Mouse (Mus musculus) heart, postnatal 25 days (tissue): ENCODE measurements around the gene Nemp1. TPM values are rescaled to one million over a fixed set of nuclear protein-coding genes. Genes with fewer than 3 reads are reported as not detected.

Experiments
- DNase-seq: peaks from one replicate; pipeline ENCODE4 v3.0.0; 2022; ENCODE audit warnings: low spot score
- intact Hi-C: fragments of 180-260 bp; cut with DNase I; formaldehyde crosslinking; loops from one replicate; pipeline ENCODE4 v1.15.1; 2025
- total RNA-seq, 2 experiments: library from RNA; stranded (reverse); gene quantifications; 2 replicates each; pipeline ENCODE4 v1.2.3; 2021

Nemp1 gene
- total RNA-seq, 2 experiments from 2014 or later, result 3.4 to 4.4 TPM

GRCm38 (mm10) chr10:127668093-127669050, 1.7 kb downstream of the Nemp1 start, which contains the start of gene Nab2:
Gene Nab2 (minus strand): TSS chr10:127668568.
- DNase-seq, result peak; percentile 81
- intact Hi-C loops, result no loop called here

GRCm38 (mm10) chr10:127669170-127669569, 2.5 kb downstream of the Nemp1 start:
- no peak for DNase-seq
- intact Hi-C loops, result no loop called here

GRCm38 (mm10) chr10:127670185-127670584, 3.5 kb downstream of the Nemp1 start:
- intact Hi-C loops, result no loop called here
- DNase-seq, result no peak

- DNase-seq, result no peak
- intact Hi-C loops, result no loop called here
Measured at GRCm38 (mm10) chr10:127671276-127671675, 4.6 kb downstream of the Nemp1 start.

GRCm38 (mm10) chr10:127674046-127674655, 7.5 kb downstream of the Nemp1 start:
- DNase-seq, result no peak
- intact Hi-C loops, result loop anchor here (1.0 kb wide), 1 partner anchor 33 kb away; no protein-coding TSS in a partner anchor

- peak; percentile 82 for DNase-seq
- intact Hi-C loops, result loop anchor here (1.0 kb wide), 1 partner anchor 34 kb away; no protein-coding TSS in a partner anchor
Measured at GRCm38 (mm10) chr10:127674794-127675522, 8.3 kb downstream of the Nemp1 start.

GRCm38 (mm10) chr10:127675859-127676398, 9.2 kb downstream of the Nemp1 start:
- intact Hi-C loops, result no loop called here
- no peak for DNase-seq

DNA sequence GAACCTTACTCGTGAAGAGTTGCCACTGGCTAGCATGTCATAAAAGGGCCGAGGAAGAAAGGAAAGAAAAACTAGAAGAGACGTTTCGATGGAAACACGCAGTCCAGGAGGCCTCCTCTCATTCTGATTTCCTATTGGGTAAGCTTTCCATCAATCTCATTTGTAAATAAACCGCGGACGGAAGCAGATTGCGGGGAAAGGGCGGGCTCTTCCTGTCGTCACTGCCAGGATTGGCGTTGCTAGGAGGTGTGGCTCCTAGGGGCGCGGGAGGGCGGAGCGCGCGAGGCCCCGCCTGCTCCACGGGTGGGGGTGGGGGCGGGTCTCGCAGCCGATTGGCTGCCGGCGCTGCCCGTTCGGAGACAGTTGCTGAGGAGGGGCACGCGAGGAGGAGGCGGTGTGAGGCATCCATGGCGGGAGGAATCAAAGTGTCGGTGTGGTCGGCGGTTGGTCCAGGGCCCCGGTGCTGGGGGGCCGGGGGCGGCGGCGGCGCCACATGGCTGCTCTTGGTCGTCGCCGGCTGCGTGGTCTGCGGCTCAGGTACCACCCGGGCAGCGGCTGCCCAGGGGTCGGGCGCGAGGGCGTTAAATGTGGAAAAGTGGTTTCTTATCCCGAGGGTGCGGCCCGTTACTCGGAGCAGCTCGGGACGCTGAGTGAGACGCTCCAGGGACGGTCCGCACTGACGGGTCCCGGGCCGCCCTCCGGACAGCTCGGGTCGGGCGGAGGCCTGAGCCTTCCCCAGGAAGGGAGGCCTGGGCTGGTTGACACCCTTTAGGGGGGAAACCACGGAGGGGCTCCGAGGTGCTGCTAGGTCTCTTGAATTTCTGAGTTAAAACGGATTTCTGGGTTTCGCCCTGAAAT, 10.2 kb downstream of the Nemp1 start:
- intact Hi-C loops, result no loop called here
- peak; percentile 88 for DNase-seq

- DNase-seq, result no peak
- intact Hi-C loops, result no loop called here
Measured at GRCm38 (mm10) chr10:127677591-127678336, 11.1 kb downstream of the Nemp1 start.

- no peak for DNase-seq
- intact Hi-C loops, result no loop called here
Measured at GRCm38 (mm10) chr10:127679208-127679607, 12.5 kb downstream of the Nemp1 start.

DNA sequence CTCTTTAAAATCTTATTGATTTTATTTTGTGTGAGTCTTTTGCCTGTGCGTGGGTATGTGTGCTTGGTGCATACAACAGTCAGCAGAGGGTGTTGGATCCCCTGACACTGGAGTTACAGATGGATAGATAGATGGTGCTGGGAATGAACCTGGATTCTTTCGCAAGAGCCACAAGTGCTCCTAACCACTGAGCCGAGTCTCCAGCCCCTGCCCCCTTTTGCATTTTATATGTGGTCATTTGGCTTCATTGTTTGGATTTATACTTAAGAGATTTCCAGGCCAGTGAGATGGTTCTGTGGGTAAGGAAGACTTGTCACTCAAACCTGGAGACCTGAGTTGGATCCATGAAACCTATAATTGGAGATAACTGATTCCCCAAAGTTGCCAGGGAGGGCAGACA, 13.2 kb downstream of the Nemp1 start:
- intact Hi-C loops, result no loop called here
- no peak for DNase-seq

GRCm38 (mm10) chr10:127682886-127683285, 16.2 kb downstream of the Nemp1 start:
- no peak for DNase-seq

GRCm38 (mm10) chr10:127691053-127691452, 24.4 kb downstream of the Nemp1 start:
- DNase-seq, result no peak
- intact Hi-C loops, result no loop called here

More at GRCm38 (mm10) chr10:127682886-127683285, 16.2 kb downstream of the Nemp1 start:
- intact Hi-C loops, result no loop called here

- intact Hi-C loops, result loop anchor here (2.0 to 5.0 kb wide), 3 partner anchors 43 to 314 kb away; partner anchors contain the start of gene Zbtb39
- no peak for DNase-seq
Measured at GRCm38 (mm10) chr10:127694636-127695035, 27.9 kb downstream of the Nemp1 start.

DNA sequence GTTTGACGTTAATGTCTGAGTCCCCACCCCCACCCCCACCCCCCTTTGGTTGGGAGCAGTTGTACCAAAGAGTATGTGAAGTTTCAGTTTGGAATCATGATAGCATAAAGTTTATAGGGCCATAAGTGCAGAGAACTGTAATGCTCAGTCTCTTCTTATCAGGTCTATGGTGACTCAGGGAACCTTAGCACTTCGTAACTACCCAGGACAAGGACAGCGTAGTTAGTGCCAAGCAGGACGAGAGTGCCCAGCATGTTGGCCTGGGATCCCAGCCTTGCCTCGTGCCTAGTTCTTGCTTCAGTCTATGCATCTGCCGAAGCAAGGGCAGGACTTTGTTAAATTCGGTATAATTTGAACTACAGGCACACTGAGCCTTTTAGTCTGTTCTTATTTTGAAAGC, 29.1 kb downstream of the Nemp1 start:
- intact Hi-C loops, result loop anchor here (2.0 to 5.0 kb wide), 3 partner anchors 42 to 313 kb away; partner anchors contain the start of gene Zbtb39
- no peak for DNase-seq

DNA sequence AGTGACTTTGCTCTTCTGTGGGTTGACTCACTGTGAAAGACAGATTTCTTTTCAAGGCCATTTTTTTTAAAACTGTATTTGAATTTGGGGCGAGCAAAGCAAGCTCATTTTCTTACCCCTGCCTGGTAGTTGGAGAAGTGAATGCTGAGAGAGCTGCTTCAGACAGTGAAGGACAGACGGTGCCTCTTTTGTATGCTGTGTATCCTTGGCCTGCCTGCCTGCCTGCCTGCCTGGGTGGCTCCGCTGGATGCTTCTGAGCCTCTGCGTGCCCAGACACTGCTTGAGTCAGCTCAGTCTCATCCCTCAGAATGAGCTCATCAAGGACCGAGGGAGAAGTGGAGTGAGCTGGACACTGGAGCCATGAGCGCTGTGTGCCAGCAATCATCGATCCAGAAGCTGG, 32.3 kb downstream of the Nemp1 start:
- DNase-seq, result no peak
- intact Hi-C loops, result loop anchor here (5.0 kb wide), 1 partner anchor 38 kb away; the partner anchor contains the start of gene Zbtb39

DNA sequence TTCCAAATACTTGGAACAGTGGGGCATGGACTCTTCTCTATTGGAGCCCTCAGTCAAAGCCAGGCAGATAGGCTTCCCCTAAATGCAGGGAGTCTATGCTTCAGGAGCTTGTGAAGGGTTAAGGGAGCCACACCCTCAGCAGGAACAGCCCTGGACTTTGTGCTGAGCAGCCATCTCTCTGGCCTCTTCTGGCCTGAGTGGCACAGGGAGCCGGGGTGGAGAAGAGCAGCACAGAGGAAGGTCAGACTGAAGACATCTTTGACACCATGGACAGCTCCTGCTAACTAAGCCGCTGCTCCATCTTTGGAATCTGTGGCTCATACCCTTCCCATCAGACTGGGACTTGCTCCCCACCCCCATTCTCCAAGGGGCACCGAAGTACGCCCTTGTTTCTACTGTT, 36.6 kb downstream of the Nemp1 start:
- intact Hi-C loops, result no loop called here
- no peak for DNase-seq

- intact Hi-C loops, result no loop called here
- no peak for DNase-seq
Measured at GRCm38 (mm10) chr10:127704293-127704692, 37.6 kb downstream of the Nemp1 start.
